Mouse (Mus musculus) heart, embryonic 12.5 days (tissue): Measurements from ENCODE around the gene Hspb6. TPM values are rescaled to one million over a fixed set of nuclear protein-coding genes. Genes with fewer than 3 reads are reported as not detected.

Source experiments
- ATAC-seq: fragments of 200-750 bp; cut with Nextera tagmentation; 2 replicates; pipeline ENCODE4 v1.8.0; 2017; ENCODE audit warnings: moderate TSS enrichment, moderate library complexity; ENCODE audit not compliant: insufficient number of reproducible peaks, low FRiP score
- H3K27ac ChIP-seq: fragments of 300-500 bp; sonication (generic); 2 replicates; pipeline ENCODE4 v1.5.1; 2016; ENCODE audit warnings: mild to moderate bottlenecking, moderate library complexity; ENCODE audit not compliant: poor library complexity, severe bottlenecking
- H3K27me3 ChIP-seq: fragments of 300-500 bp; sonication (generic); replicated peaks from 2 replicates; pipeline ENCODE4 v1.6.1; 2016; ENCODE audit warnings: mild to moderate bottlenecking, moderate library complexity
- H3K36me3 ChIP-seq: fragments of 300-500 bp; sonication (generic); 2 replicates; pipeline ENCODE4 v1.6.1; 2016; ENCODE audit warnings: mild to moderate bottlenecking, moderate library complexity
- H3K4me1 ChIP-seq: fragments of 300-500 bp; sonication (generic); replicated peaks from 2 replicates; pipeline ENCODE4 v1.6.1; 2016; ENCODE audit warnings: mild to moderate bottlenecking
- H3K4me2 ChIP-seq: fragments of 300-500 bp; sonication (generic); 2 replicates; pipeline ENCODE4 v1.6.1; 2016; ENCODE audit warnings: mild to moderate bottlenecking, moderate library complexity
- H3K4me3 ChIP-seq: fragments of 300-500 bp; sonication (generic); 2 replicates; pipeline ENCODE4 v1.5.1; 2016; ENCODE audit warnings: mild to moderate bottlenecking
- H3K9ac ChIP-seq: fragments of 300-500 bp; sonication (generic); 2 replicates; pipeline ENCODE4 v1.6.1; 2016; ENCODE audit warnings: mild to moderate bottlenecking, moderate library complexity
- H3K9me3 ChIP-seq: fragments of 300-500 bp; sonication (generic); replicated peaks from 2 replicates; pipeline ENCODE4 v1.6.1; 2016; ENCODE audit warnings: mild to moderate bottlenecking, moderate library complexity
- WGBS: fragments of 180-500 bp; shearing (Covaris S2); methylation state at CpG from one replicate; pipeline ENCODE4 v1.1.7; 2016; 5-methylcytosine and 5-hydroxymethylcytosine counted together
- polyA plus RNA-seq: library from polyadenylated mRNA; unstranded; fragments of >200 nt; fragmentation: Nextera tagmentation; extraction: Ambion mirVana; gene quantifications from 2 replicates; pipeline ENCODE4 v1.2.1, GENCODE M21; 2016

Gene Hspb6
- 30.5 and 31.6 TPM in 2 replicates for polyA plus RNA-seq

GRCm38 (mm10) chr7:30552102-30553020 lies at the start of gene Hspb6, which contains the start of gene Proser3:
Gene Hspb6, plus strand, starts transcription at chr7:30552178.
Gene Proser3, minus strand, starts transcription at chr7:30552299.
- Histone ChIP-seq H3K27ac (peak within 1 kb of the TSS; percentile 95), H3K36me3 (peaks cover 50% of the 10 kb centered on the region), H3K27me3 (no peaks in the 10 kb centered on the region), H3K9ac (peak within 1 kb of the TSS; percentile 81), H3K4me3 (peak within 1 kb of the TSS; percentile 66), H3K9me3 (no peaks in the 10 kb centered on the region), H3K4me1 (peaks cover 12% of the 10 kb centered on the region), H3K4me2 (peak within 1 kb of the TSS; percentile 82)
- ATAC-seq = peak; percentile 95
- WGBS = under 1% methylated on average over 44 of the region's 44 CpGs

- H3K4me1 ChIP-seq = no peaks in the 10 kb centered on the region
- no peak overlapping the region for H3K4me2 ChIP-seq
- H3K9ac ChIP-seq = no peak overlapping the region
- H3K36me3 ChIP-seq = no peaks in the 10 kb centered on the region
- ATAC-seq = no peak
- WGBS = 59% methylated on average over 4 of the region's 4 CpGs
- no peak overlapping the region for H3K27ac ChIP-seq
- no peak overlapping the region for H3K4me3 ChIP-seq
- peaks cover 6% of the 10 kb centered on the region; the same call in 1 of the 2 replicates for H3K27me3 ChIP-seq
- H3K9me3 ChIP-seq = no peaks in the 10 kb centered on the region
These were observed 43.9 kb upstream of the Hspb6 start for GRCm38 (mm10) chr7:30508061-30508460.

GRCm38 (mm10) chr7:30515003-30515760 lies 36.8 kb upstream of the Hspb6 start:
- peaks cover 36% of the 10 kb centered on the region for H3K27me3 ChIP-seq
- H3K4me2 ChIP-seq = peak overlapping the region; percentile 35; the same call in 1 of the 2 replicates
- ATAC-seq = no peak
- no peaks in the 10 kb centered on the region for H3K4me1 ChIP-seq
- H3K27ac ChIP-seq = no peak overlapping the region
- 53% methylated on average over 24 of the region's 24 CpGs for WGBS
- H3K9ac ChIP-seq = no peak overlapping the region
- H3K4me3 ChIP-seq = no peak overlapping the region
- no peaks in the 10 kb centered on the region for H3K36me3 ChIP-seq
- H3K9me3 ChIP-seq = no peaks in the 10 kb centered on the region

GRCm38 (mm10) chr7:30518325-30518724 lies 33.7 kb upstream of the Hspb6 start:
- Histone ChIP-seq H3K9me3 (no peaks in the 10 kb centered on the region), H3K27me3 (peaks cover 40% of the 10 kb centered on the region), H3K4me1 (no peaks in the 10 kb centered on the region), H3K27ac (no peak overlapping the region), H3K36me3 (peaks cover 5% of the 10 kb centered on the region), H3K4me3 (no peak overlapping the region), H3K4me2 (no peak overlapping the region), H3K9ac (no peak overlapping the region)
- no peak for ATAC-seq
- 31% methylated on average over 8 of the region's 8 CpGs for WGBS

- Histone ChIP-seq H3K27me3 (peaks cover 41% of the 10 kb centered on the region), H3K4me3 (no peak overlapping the region), H3K27ac (no peak overlapping the region), H3K9me3 (no peaks in the 10 kb centered on the region), H3K4me2 (no peak overlapping the region), H3K4me1 (no peaks in the 10 kb centered on the region), H3K9ac (no peak overlapping the region), H3K36me3 (peaks cover 24% of the 10 kb centered on the region)
- 81% methylated on average over 4 of the region's 4 CpGs for WGBS
- no peak for ATAC-seq
These were observed 31.6 kb upstream of the Hspb6 start for GRCm38 (mm10) chr7:30520396-30520795.

DNA sequence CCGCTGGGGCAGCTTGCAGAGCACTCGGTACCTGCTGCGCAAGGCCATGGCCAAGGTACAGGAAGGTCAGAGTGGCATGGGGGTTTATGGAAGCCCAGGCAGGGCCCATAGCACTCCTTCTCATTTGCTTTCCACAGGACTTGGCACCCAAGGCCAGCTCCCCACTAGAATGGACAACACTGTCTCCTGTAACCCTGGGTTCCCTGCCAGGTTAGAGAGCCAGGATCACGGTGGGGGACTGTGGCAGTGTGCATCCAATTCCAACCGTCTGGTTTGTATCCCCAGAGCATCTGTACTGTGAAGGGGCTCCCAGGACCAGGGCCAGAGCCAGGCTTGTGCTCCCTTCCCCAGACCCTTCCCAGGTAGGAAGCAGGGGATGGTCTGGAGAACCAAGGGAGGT lies 31.1 kb upstream of the Hspb6 start:
- H3K9ac ChIP-seq = no peak overlapping the region
- no peaks in the 10 kb centered on the region for H3K9me3 ChIP-seq
- peaks cover 28% of the 10 kb centered on the region for H3K36me3 ChIP-seq
- H3K4me3 ChIP-seq = no peak overlapping the region
- H3K27ac ChIP-seq = no peak overlapping the region
- H3K4me1 ChIP-seq = peaks cover 2% of the 10 kb centered on the region; the same call in 1 of the 2 replicates
- whole genome bisulfite sequencing = 77% methylated on average over 5 of the region's 5 CpGs
- H3K4me2 ChIP-seq = no peak overlapping the region
- ATAC-seq = no peak
- H3K27me3 ChIP-seq = peaks cover 36% of the 10 kb centered on the region

GRCm38 (mm10) chr7:30522871-30523270 lies 29.1 kb upstream of the Hspb6 start:
- H3K36me3 ChIP-seq = peaks cover 43% of the 10 kb centered on the region
- no peak for ATAC-seq
- WGBS = 81% methylated on average over 10 of the region's 10 CpGs

DNA sequence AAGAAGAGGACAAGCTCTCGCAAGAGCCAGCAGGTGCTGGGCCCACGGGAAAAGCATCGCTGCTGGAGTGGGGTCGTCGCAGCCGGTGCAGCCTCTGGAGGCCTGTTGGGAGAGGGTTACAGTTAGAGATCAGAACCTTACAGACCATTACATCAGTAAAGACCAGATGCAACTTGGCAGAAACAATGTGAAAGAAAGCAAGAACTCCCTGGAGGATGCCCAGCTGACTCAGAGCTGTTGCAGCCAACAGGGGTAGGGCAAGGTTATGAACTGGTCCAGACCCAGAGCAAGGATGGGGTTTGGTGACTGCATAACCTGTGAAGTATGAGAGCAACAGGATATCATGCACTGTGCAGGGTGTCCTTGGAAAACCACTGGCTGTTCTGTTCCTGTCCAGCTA lies 27.5 kb upstream of the Hspb6 start:
- Histone ChIP-seq H3K36me3 (peaks cover 59% of the 10 kb centered on the region), H3K4me3 (no peak overlapping the region), H3K9me3 (no peaks in the 10 kb centered on the region), H3K27ac (no peak overlapping the region), H3K9ac (no peak overlapping the region), H3K27me3 (peaks cover 22% of the 10 kb centered on the region), H3K4me2 (no peak overlapping the region), H3K4me1 (peaks cover 12% of the 10 kb centered on the region)
- 68% methylated on average over 6 of the region's 6 CpGs for WGBS
- no peak for ATAC-seq

More at GRCm38 (mm10) chr7:30522871-30523270, 29.1 kb upstream of the Hspb6 start:
- Histone ChIP-seq H3K9ac (no peak overlapping the region), H3K4me2 (no peak overlapping the region), H3K27ac (no peak overlapping the region), H3K4me3 (no peak overlapping the region), H3K4me1 (peaks cover 12% of the 10 kb centered on the region), H3K27me3 (peaks cover 30% of the 10 kb centered on the region), H3K9me3 (no peaks in the 10 kb centered on the region)

- 25% methylated on average over 10 of the region's 10 CpGs for WGBS
- Histone ChIP-seq H3K9me3 (no peaks in the 10 kb centered on the region), H3K4me1 (peaks cover 12% of the 10 kb centered on the region), H3K27me3 (peaks cover 26% of the 10 kb centered on the region), H3K36me3 (peaks cover 72% of the 10 kb centered on the region), H3K4me2 (peak overlapping the region; percentile 27), H3K4me3 (no peak overlapping the region), H3K27ac (no peak overlapping the region), H3K9ac (peak overlapping the region; percentile 15; the same call in 1 of the 2 replicates)
- no peak for ATAC-seq
These were observed 26.0 kb upstream of the Hspb6 start for GRCm38 (mm10) chr7:30525954-30526353.

DNA sequence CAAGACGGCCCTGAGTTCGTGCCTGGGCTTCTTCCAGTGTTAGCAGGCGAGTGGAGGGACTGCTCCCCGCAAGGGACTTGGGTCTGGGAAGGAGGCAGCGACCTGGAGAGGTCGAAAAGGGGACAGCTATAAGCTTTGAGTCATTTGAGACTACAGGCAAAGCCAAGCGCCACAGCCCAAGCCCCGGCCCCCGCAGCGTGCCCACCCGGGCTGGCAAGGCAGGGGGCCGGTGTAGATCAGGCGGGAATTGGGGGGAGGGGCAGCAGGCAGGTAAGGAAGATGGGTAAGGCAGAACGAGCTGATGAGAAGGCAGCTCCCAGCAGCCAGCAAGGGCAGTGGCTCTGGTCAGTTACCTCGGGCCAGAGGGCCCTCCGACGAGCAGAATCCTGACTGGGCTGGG lies 25.6 kb upstream of the Hspb6 start:
- peak overlapping the region; percentile 15; the same call in 1 of the 2 replicates for H3K9ac ChIP-seq
- H3K4me1 ChIP-seq = peaks cover 12% of the 10 kb centered on the region
- H3K27ac ChIP-seq = no peak overlapping the region
- peak overlapping the region; percentile 27 for H3K4me2 ChIP-seq
- H3K36me3 ChIP-seq = peaks cover 72% of the 10 kb centered on the region
- peaks cover 26% of the 10 kb centered on the region for H3K27me3 ChIP-seq
- 22% methylated on average over 17 of the region's 17 CpGs for whole genome bisulfite sequencing
- no peak overlapping the region for H3K4me3 ChIP-seq
- no peak for ATAC-seq
- H3K9me3 ChIP-seq = no peaks in the 10 kb centered on the region

DNA sequence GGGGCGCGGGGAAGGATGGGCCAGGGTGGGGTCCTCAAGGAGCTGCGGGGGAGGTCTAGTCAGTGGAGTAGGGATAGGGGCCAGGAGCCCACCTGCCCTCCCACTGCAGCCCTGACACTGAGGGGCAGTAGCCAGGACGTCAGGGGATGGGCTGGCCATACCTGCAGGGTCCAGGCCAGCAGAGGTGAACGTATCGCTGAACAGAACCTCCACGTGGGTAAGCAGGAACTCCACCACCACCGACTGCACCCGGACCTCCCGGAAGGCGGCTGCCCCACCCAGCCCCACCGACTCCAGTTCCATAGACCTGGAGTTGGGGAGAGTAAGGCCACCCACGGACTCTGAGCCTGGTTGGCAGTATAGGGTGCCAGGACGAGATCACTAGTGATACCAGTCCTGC lies 25.0 kb upstream of the Hspb6 start:
- Histone ChIP-seq H3K36me3 (peaks cover 78% of the 10 kb centered on the region), H3K4me1 (peaks cover 18% of the 10 kb centered on the region), H3K4me3 (no peak overlapping the region), H3K9me3 (no peaks in the 10 kb centered on the region), H3K9ac (no peak overlapping the region), H3K27ac (no peak overlapping the region), H3K4me2 (no peak overlapping the region), H3K27me3 (peaks cover 26% of the 10 kb centered on the region)
- WGBS = 80% methylated on average over 14 of the region's 14 CpGs
- ATAC-seq = no peak
